Mouse (Mus musculus) liver (tissue): Measurements from ENCODE around the gene Eid3.

ENCODE experiments used
- DNase-seq: peaks from one replicate; pipeline ENCODE4 v3.0.0-alpha.2; 2020; ENCODE audit warnings: mixed read lengths

Eid3 gene

DNA sequence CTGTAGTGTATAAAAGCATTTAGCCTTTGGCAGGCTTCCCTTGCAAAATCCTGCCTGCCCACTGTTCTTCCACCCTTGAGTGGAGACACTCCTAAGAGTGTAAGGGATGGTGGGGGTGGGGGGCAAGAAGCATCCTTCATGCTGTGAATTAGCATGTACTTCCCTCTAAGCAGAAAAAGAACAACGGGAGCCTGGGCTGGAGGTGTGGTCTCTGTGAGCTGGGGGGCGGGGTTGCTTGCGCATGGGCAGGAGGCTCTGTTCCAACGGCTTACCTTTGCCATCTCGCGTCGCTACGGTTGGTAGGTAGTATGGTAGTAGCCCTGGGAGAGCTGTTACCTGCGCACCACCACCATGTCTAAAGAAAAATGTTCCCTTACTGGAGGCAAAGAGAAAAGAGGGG, at the start of gene Eid3:
TSS of gene Eid3 (plus strand) at position 271 of the 400 bp plus-strand sequence.
- DNase-seq, result no peak

DNA sequence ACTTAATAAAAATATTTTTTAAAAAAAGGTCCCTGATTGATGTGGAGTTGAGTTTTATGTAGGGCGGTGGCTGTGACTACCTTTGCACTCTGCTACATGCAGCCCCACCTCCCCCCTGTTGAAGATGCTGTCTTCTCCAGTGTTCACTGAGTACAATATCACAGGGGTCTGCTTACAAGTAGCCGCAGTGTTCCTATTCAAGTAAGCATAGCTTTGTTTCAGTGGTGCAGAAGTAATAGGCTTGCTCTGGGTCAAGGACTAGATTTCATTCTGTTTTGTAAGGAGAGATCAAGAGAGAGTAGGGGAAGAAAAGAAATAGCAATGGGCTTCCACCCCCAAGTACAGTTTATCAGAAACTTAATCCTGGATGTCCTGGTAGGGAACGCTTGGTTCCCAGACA, 48.9 kb upstream of the Eid3 start:
- no peak for DNase-seq

GRCm38 (mm10) chr10:82817936-82818335, 48.5 kb upstream of the Eid3 start:
- no peak for DNase-seq

DNA sequence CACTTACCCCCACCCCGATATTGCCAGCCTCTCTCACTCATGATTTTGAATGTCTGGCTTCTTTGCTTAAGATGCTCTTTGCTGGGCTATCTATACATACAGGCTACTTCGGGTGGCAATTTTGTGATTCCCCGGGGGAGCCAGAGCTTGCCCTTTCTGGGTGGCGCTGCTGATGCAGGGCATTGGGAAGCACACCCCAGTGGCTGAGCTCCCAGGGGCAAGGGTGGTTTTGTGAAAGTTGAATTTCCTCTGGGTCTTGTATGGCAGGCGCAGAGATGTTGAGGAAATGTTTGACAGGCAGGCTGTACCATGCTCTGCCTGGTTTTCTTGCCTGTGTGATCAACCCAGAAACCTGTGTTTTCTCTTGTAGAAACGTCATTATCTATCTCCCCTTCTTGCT, 47.8 kb upstream of the Eid3 start:
- DNase-seq, result no peak

DNA sequence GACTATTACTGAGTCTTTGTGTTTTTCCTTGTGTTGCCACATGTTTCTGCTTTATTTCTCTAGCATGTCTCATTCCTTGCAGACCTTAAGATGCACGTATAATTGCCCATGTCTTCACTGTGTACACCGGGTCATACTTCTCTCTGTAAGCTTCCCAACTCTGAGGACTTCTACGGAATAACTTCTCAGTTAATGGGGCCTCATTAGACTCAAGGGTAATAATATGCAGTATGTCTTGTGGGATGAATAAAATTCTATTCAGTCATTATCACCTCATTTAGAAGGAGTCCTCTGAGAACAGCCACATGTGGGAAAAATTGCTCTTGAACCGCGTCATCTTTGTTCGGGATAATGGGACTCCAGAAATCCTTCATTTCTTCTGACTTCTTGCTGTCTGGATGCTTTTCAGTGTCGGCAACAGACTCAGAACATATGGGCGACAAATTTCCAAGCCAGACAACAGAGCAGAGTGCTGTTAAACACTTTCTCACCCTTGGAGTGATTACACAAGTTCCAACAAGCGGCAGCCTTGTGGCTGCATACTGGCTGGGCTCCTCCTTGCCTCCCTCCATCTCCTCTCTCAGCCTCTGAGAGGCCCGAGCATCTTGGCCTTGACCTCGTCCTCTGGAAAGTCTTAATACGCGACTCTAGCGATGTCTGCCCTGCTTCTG, 43.2 kb upstream of the Eid3 start:
- no peak for DNase-seq

- DNase-seq, result no peak
These were observed 42.6 kb upstream of the Eid3 start for GRCm38 (mm10) chr10:82823779-82824177.

- no peak for DNase-seq
These were observed 41.9 kb upstream of the Eid3 start for GRCm38 (mm10) chr10:82824541-82824940.

DNA sequence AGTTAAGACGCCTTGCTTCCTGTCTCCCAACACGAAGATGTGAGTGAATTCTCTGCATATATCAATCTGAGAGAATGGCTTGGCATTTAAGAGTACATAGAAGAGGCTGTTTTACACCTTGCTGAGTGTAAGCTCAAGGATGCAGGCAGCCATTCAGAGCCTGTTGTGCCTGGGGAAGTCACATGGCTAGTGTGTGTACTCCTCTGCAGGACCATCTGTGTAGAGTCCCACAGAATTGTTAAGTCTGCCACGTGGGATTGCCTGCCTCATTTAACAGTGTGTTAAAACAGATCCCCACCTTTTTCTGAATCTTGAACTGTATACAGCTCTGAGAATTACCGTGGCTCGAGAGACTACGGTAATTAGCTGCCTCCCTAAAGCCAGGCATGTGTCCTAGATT, 39.9 kb upstream of the Eid3 start:
- DNase-seq, result no peak

DNA sequence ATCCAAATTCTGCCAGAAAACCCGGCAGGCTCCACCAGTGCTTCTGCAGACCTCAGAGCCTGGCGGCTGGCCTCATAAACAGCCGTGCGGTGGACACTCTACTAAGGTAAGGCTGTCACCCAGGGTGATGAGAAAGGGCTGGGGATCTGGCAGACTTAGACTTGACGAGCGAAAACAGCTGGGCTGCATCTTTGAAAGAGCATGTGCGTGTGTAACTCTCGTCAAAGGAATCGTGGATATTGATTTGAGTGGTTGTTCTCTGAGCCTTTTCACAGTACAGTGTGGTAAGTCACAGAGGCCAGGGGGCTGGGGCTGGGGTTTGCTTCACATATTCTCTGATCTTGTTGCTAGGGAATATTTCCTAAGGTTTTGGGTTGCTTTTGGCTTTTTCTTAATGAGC, 32.5 kb upstream of the Eid3 start, which contains the start of gene Txnrd1:
TSS of gene Txnrd1 (plus strand) at position 26 of the 400 bp plus-strand sequence.
- no peak for DNase-seq

- DNase-seq, result no peak
These were observed 30.5 kb upstream of the Eid3 start for GRCm38 (mm10) chr10:82835898-82836297.

GRCm38 (mm10) chr10:82838390-82838789, 28.0 kb upstream of the Eid3 start:
- DNase-seq, result no peak

GRCm38 (mm10) chr10:82844090-82844489, 22.3 kb upstream of the Eid3 start:
- DNase-seq, result no peak

DNA sequence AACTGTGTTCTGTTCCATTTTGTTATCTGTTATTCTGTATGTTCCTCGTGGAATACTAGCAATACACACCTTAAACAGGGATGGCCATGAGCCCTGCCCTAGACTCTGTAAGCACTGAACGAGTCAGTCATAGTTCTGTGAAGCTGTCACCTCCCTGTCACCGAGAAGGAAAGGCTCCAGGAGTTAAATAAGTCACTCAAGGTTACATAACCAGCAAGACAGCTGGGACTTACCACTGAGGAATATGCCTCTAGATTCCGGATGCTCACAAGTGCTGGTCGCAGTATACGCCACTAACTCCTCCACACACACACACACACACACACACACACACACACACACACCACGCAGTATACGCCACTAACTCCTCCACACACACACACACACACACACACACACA, 21.7 kb upstream of the Eid3 start:
- DNase-seq, result no peak

DNA sequence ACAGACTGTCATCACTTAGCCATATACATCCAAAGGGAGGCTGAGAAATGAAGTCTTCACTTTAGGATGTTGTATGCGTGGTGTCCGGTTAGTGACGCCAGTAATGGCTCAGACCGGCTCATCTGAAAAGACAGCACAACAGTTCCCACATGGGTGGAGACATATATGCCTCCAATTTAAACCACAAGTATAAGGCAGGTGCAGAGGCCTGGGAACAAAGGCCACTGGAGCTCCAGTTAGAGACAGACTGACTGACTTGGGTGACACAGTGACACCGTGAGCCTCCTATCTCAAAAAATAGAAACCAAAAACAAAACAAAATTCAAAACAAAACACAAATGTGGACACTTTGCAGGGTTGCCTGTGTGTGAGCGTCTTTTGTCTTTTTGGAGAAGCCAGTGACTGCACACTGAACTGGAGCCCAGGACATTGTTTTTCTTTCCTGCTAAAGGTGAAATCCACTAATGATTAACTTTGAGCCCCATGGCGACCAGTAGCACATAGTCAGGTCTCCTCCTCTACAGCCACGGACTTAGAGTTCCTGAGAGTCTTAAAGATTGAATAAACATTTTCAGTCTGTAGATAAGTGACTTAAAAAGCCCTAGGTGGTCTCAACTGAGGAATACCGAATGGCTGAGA, 18.5 kb upstream of the Eid3 start:
- no peak for DNase-seq

DNA sequence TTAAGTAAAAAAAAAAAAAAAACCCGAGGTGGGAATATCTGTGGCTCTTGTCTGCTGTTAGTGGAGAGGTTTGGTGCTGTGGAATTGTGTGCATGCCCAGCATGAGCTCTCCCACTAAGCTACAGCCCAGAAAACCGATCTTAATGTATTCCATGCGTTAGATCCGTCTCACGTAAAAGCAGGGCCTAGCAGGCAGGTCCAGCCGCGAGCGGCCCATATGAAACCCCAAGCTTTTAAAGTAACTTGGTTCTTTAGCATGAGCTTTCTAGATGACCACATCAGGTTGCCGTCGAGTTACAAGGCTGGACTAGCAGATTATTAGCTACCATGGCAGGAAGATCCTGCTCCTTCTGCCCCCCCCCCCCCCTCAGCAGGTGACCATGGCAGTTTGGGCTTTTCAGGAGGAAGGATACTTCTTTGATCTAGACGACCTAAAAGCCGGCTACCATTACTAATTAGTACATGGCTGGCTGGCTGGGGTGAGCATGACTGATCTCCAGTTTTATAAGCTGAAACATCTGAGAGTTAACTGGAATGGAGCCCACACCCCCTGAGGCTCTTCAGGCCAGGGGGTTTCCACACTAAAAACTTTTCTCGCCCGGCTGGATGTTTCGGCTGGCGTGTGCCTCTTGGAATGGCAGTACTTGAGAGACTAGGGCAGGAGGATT, 16.6 kb upstream of the Eid3 start:
- DNase-seq, result no peak

- no peak for DNase-seq
These were observed 16.1 kb upstream of the Eid3 start for GRCm38 (mm10) chr10:82850354-82850752.

DNA sequence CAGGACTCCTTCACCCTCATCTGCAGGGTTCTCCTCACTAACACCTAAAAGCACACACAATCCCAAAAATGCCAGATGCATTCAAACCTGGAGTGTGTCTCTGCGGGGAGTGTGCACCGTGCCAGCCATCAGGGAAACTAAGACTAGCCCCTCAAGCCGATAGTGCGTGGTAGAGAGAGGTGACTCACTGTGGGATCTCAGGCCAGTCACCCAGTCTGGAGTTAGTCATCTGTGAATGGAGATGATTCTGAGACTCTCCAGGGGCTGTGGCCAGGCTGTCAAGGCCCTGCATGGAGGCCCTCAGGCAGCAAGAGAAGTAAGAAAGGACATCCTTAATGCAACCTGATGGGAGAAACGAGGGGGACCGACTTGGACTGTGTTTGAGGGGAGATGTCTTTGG, 14.7 kb upstream of the Eid3 start:
- no peak for DNase-seq

- DNase-seq, result no peak
These were observed 8.3 kb upstream of the Eid3 start for GRCm38 (mm10) chr10:82858032-82858680.

DNA sequence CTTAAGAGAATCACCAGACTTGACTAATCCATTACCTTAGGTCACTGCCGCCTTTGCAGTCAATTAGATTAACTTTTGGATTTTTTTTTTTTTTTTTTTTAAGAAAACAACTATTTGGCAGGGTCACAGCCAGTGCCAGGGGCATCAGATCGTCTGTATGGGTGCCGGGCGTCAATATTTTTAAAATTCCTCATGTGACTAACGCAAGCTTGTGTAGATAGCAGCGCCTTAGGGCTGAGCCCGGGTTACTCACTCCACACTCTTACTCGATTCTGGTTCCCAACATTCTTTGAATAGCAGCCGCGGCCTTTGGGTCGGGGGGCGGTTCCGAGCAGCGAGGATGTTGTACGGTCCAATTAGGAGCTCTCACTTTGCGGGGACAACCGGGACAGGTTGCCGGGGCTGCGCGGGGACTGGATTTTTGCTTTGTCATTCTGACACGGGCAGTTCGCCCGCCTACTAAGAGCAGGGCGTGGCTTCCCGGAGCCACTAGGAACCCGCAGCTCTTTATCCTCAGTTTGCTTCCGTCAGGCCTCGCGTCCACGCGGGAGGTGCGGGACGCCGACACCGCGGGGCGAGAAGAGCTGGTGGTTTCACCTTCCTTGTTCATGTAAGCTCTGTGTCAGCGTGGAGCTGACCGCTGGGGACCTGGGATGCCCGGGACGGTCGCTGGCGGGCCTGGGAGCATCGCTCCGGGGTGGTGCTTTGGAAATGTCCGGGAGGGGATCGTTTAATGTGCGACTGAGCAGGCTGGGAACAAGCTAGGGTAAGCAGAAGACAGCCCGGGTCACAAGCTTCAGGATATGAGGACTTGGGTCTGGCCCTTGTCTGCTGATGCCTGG, 7.5 kb upstream of the Eid3 start:
- DNase-seq, result peak; percentile 96

- DNase-seq, result peak; percentile 68
These were observed 6.9 kb upstream of the Eid3 start for GRCm38 (mm10) chr10:82859533-82859915.

DNA sequence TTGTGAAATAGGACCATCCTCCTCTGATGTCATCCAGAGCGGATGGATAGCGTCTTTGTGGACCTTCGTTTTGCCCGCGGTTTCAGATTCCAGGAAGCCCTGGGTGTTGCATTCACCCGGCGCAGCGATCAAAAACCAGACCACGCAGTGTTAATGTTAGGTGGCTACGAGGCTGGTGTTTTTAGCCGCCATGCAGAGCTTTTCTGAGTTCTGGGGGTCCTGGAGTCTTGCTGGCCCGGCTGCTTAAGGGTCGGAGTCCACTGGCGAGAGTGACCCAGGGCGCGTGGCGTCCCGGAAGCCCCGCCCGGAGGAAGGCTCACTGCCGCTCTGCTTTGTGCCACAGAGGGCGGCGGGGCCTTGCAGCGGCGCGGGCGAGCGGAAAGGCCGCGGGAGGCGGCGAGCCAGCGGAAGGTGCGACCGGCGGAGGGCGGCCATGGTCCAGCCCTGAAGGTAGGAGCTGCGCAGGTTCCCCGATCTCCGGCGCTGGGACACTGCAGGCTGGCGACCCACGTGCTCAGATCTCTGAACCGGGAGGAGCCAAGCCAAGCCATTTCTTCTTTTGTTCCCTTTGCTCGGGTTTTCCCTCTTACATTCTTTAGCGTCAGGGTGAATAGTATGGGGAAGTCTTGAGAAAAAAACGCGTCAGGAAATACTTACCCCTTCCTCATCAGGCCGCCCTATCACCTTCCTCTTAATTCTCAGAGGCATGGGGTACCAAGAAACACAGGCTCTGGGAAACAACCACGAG, 6.1 kb upstream of the Eid3 start:
- peak; percentile 85 for DNase-seq

DNA sequence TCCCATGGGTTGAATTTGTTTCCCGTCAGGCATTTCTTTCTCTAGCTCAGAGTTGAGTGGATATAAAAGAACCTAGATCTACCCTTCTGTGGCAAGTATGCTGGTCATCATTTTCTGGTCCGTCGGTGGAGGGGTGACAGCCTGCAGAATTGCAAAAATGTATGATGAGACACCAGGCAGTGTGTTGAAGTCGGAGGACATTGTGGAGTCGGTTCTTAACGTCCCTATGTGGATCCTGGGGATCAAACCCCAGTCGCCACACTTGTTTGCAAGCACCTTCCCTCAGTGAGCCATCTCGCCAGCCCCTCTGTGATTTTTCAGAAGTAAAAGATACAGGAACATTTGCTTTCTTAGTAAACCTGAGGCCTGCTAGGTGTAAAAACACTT, 5.5 kb upstream of the Eid3 start:
- DNase-seq, result no peak
